Mouse (Mus musculus): ENCODE data around the gene Vhl.
A peak's percentile ranks its signal among the peaks of the same experiment; 100 is the strongest.

DNA sequence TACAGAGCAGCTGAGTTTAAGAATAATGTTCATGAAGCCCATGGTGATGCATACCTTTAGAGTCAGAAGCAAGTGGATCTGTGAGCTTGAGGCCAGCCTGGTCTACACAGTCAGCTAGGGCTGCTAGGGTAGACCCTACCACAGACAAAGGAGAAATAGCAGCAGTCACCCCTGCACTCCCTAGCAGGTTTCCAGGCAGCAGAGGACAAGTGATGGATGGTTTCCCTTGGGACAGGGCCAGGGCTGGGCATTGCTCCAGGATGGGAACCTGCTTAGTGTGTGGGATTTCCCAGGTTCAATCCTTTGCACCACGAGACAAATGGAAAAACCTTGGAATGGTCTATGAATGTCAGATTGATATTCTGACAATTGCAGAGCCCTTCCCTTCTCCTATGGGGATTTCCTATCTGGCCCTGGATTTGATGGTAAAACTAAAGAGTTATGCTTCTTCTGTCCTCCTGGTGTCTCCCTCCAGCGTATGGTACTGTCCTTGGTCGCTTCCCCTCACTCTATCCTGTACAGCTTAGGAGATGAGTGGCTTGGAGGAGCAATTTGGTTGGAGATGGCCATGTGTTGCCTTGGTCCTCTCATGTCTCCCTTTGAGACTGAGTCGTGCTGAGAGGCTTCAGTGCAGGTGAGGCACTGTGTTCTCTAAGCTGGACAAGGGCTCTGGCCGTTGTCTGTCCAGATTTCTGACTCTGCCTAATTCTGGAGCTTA is 37.1 kb upstream of the Vhl start:
- 0 out of 2 replicates have a peak, but pooled peaks have one; percentile 15 for TF ChIP-seq CTCF (IDR thresholded peaks at IDR 0.05; ENCODE audit: low read depth)
- no peak for TF ChIP-seq EP300 (IDR thresholded peaks at IDR 0.05; ENCODE audit: low read depth)
